Mouse (Mus musculus): Measurements from ENCODE around the gene Bmi1.

GRCm38 (mm10) chr2:18731718-18732117, 54.9 kb downstream of the Bmi1 start:
- TF ChIP-seq CTCF (IDR thresholded peaks at IDR 0.05; ENCODE audit: borderline replicate concordance, insufficient read depth, low read depth, low read length), result no peak
- no peak for TF ChIP-seq POLR2A (IDR thresholded peaks at IDR 0.05; ENCODE audit: borderline replicate concordance, insufficient read depth, low read length)

Data from cerebellum, adult 2 months (tissue).